Mouse (Mus musculus) spleen, adult 2 months (tissue): ENCODE data around the gene Yif1a. TPM values are rescaled to one million over a fixed set of nuclear protein-coding genes. Genes with fewer than 3 reads are reported as not detected.
A peak's percentile ranks its signal among the peaks of the same experiment; 100 is the strongest.

ENCODE experiments used
- DNase-seq, 2 experiments: peaks; one replicate each; pipeline versions ENCODE4 v3.0.0 to v3.0.0-alpha.2; 2012 to 2021; ENCODE audit warnings: low spot score in 2 of 2, low read depth in 1 of 2
- H3K27ac ChIP-seq: fragments of 200-500 bp; 2 replicates; pipeline ENCODE4 v1.5.1; 2012; ENCODE audit warnings: low read length, inconsistent platforms; ENCODE audit not compliant: insufficient read depth
- H3K27me3 ChIP-seq: fragments of 200-500 bp; 2 replicates; pipeline ENCODE4 v1.6.1; 2012; ENCODE audit warnings: mild to moderate bottlenecking, moderate library complexity, low read length, inconsistent platforms; ENCODE audit not compliant: control insufficient read depth, insufficient read depth
- H3K36me3 ChIP-seq: fragments of 200-500 bp; 2 replicates; pipeline ENCODE4 v1.6.1; 2012; ENCODE audit warnings: mild to moderate bottlenecking, low read length, inconsistent platforms; ENCODE audit not compliant: control insufficient read depth, insufficient read depth
- H3K4me1 ChIP-seq: fragments of 200-500 bp; 2 replicates; pipeline ENCODE4 v1.6.1; 2011; ENCODE audit warnings: inconsistent platforms; ENCODE audit not compliant: control insufficient read depth, insufficient read depth, insufficient read length
- H3K4me3 ChIP-seq: fragments of 200-500 bp; 2 replicates; pipeline ENCODE4 v1.5.1; 2011; ENCODE audit warnings: mild to moderate bottlenecking, inconsistent platforms; ENCODE audit not compliant: insufficient read depth, insufficient read length; ENCODE audit errors: extremely low read depth
- CTCF ChIP-seq: fragments of 200-500 bp; IDR thresholded peaks from 2 replicates; pipeline ENCODE4 v1.5.1; 2011; ENCODE audit warnings: mild to moderate bottlenecking, inconsistent platforms; ENCODE audit not compliant: insufficient read depth, insufficient read length, insufficient replicate concordance; ENCODE audit errors: extremely low read depth
- POLR2A ChIP-seq: fragments of 200-500 bp; IDR thresholded peaks from 2 replicates; pipeline ENCODE4 v1.6.1; 2011; ENCODE audit warnings: low read depth, low read length, inconsistent platforms
- WGBS: fragments of 180-500 bp; shearing (Covaris S2); methylation state at CpG from one replicate; pipeline ENCODE4 v1.1.7; 2018; 5-methylcytosine and 5-hydroxymethylcytosine counted together
- polyA plus RNA-seq: library from polyadenylated mRNA; depleted of rRNA; stranded (reverse); fragments of >200 nt; gene quantifications from 2 replicates; pipeline ENCODE4 v1.2.3, GENCODE M21; 2012

Yif1a gene
- polyA plus RNA-seq, 1 experiment, result 60.5 TPM

- no peak for DNase-seq
- Histone ChIP-seq H3K4me1 (peaks cover 2% of the 10 kb centered on the region; the same call in 1 of the 2 replicates), H3K4me3 (no peak overlapping the region), H3K36me3 (peaks cover 7% of the 10 kb centered on the region), H3K27me3 (no peaks in the 10 kb centered on the region), H3K27ac (no peak overlapping the region)
- 87% methylated on average over 17 of the region's 17 CpGs for WGBS
- TF ChIP-seq CTCF, result no peak
- TF ChIP-seq POLR2A, result no peak
These were observed 35.5 kb upstream of the Yif1a start for GRCm38 (mm10) chr19:5052853-5053252.

GRCm38 (mm10) chr19:5053909-5054308 is 34.4 kb upstream of the Yif1a start:
- Histone ChIP-seq H3K36me3 (peaks cover 5% of the 10 kb centered on the region; the same call in 1 of the 2 replicates), H3K27ac (no peak overlapping the region), H3K27me3 (no peaks in the 10 kb centered on the region), H3K4me1 (peaks cover 2% of the 10 kb centered on the region; the same call in 1 of the 2 replicates), H3K4me3 (no peak overlapping the region)
- TF ChIP-seq POLR2A (no peak), CTCF (peak; percentile 63; the same call in 1 of the 2 replicates)
- WGBS, result 43% methylated on average over 9 of the region's 9 CpGs
- peak in 1 of 2 experiments; percentile 37 for DNase-seq

GRCm38 (mm10) chr19:5056251-5056650 is 32.1 kb upstream of the Yif1a start:
- H3K4me1 ChIP-seq, result peaks cover 2% of the 10 kb centered on the region; the same call in 1 of the 2 replicates
- no peaks in the 10 kb centered on the region for H3K27me3 ChIP-seq
- 15% methylated on average over 6 of the region's 6 CpGs for WGBS
- no peak for DNase-seq
- TF ChIP-seq CTCF, result peak; percentile 55; the same call in 1 of the 2 replicates
- TF ChIP-seq POLR2A, result no peak
- no peak overlapping the region for H3K4me3 ChIP-seq
- no peaks in the 10 kb centered on the region for H3K36me3 ChIP-seq
- H3K27ac ChIP-seq, result no peak overlapping the region

GRCm38 (mm10) chr19:5057876-5058775 is 30.2 kb upstream of the Yif1a start:
- H3K4me3 ChIP-seq, result no peak overlapping the region
- no peaks in the 10 kb centered on the region for H3K36me3 ChIP-seq
- H3K27ac ChIP-seq, result no peak overlapping the region
- DNase-seq, result no peak
- H3K27me3 ChIP-seq, result no peaks in the 10 kb centered on the region
- TF ChIP-seq CTCF (no peak), POLR2A (no peak)
- 69% methylated on average over 16 of the region's 16 CpGs for WGBS
- peaks cover 2% of the 10 kb centered on the region; the same call in 1 of the 2 replicates for H3K4me1 ChIP-seq

- WGBS, result 44% methylated on average over 10 of the region's 10 CpGs
- TF ChIP-seq POLR2A (no peak), CTCF (no peak)
- Histone ChIP-seq H3K27me3 (no peaks in the 10 kb centered on the region), H3K36me3 (no peaks in the 10 kb centered on the region), H3K4me3 (no peak overlapping the region), H3K4me1 (peaks cover 2% of the 10 kb centered on the region; the same call in 1 of the 2 replicates), H3K27ac (0 out of 2 replicates have a peak overlapping the region, but pooled peaks have one; percentile 32)
- no peak for DNase-seq
These were observed 29.3 kb upstream of the Yif1a start for GRCm38 (mm10) chr19:5058801-5059771.
